Mouse (Mus musculus) heart, postnatal 0 days (tissue): ENCODE results near the gene Mgat4a.

Experiments used
- CTCF ChIP-seq: IDR thresholded peaks from 2 replicates; pipeline ENCODE4 v1.5.1; 2016; ENCODE audit warnings: antibody characterized with exemption, control low read depth, low read depth
- EP300 ChIP-seq: IDR thresholded peaks from 2 replicates; pipeline ENCODE4 v1.6.1; 2016; ENCODE audit warnings: antibody characterized with exemption, low read depth

DNA sequence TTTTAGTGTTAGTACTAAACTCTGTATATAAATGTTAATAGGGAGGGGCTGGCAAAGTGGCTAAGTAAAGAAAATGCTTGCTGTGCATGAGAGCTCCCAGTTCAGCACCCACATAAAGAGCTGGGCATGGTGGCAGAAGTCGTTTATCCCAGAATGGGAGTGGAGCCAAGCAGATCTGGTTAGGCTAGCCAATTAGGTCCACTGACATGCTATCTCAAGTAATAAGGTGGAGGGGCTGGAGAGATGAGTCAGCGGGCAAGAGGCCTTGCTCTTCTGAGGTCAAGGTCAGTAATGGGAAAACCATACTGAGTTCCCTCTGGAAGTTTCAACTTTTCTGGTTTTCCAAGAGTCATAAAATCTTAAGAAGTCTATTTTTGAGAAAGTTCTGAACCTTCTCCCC, 111.9 kb downstream of the Mgat4a start:
- no peak for TF ChIP-seq CTCF
- TF ChIP-seq EP300, result no peak
